Mouse (Mus musculus): ENCODE measurements around the gene Fgfr2. TPM values are rescaled to one million over a fixed set of nuclear protein-coding genes. Genes with fewer than 3 reads are reported as not detected.
A peak's percentile ranks its signal among the peaks of the same experiment; 100 is the strongest.

The Fgfr2 gene
- polyA plus RNA-seq, 1 experiment from 2014 or later: 92.5 TPM

GRCm38 (mm10) chr7:130335440-130336051 lies 2787.6 kb downstream of the Fgfr2 start:
- no peak for DNase-seq (ENCODE audit: low spot score)
- H3K27me3 ChIP-seq (ENCODE audit: insufficient read depth, poor library complexity, severe bottlenecking): no peaks in the 10 kb centered on the region
- no peaks in the 10 kb centered on the region for H3K9me3 ChIP-seq
- 50% methylated on average over 4 of the region's 4 CpGs for WGBS
- H3K4me3 ChIP-seq: no peak overlapping the region
- H3K27ac ChIP-seq: peak overlapping the region; percentile 41; the same call in 1 of the 2 replicates
- H3K4me1 ChIP-seq (replicated peaks): peaks cover 22% of the 10 kb centered on the region
- no peaks in the 10 kb centered on the region for H3K36me3 ChIP-seq

- no peak for DNase-seq (ENCODE audit: low spot score)
- H3K4me3 ChIP-seq: no peak overlapping the region
- peaks cover 26% of the 10 kb centered on the region for H3K4me1 ChIP-seq (replicated peaks)
- 91% methylated on average over 11 of the region's 11 CpGs for WGBS
- peaks cover 9% of the 10 kb centered on the region; the same call in 1 of the 2 replicates for H3K27me3 ChIP-seq (ENCODE audit: insufficient read depth, poor library complexity, severe bottlenecking)
- H3K27ac ChIP-seq: peak overlapping the region; percentile 54
- H3K36me3 ChIP-seq: no peaks in the 10 kb centered on the region
- no peaks in the 10 kb centered on the region for H3K9me3 ChIP-seq
Measured at GRCm38 (mm10) chr7:130332515-130333220, 2790.5 kb downstream of the Fgfr2 start.

- peak overlapping the region; percentile 77 for H3K27ac ChIP-seq
- H3K9me3 ChIP-seq: no peaks in the 10 kb centered on the region
- 12% methylated on average over 15 of the region's 15 CpGs for WGBS
- H3K4me1 ChIP-seq (replicated peaks): peaks cover 31% of the 10 kb centered on the region
- peak overlapping the region; percentile 10; the same call in 1 of the 2 replicates for H3K4me3 ChIP-seq
- peaks cover 30% of the 10 kb centered on the region for H3K27me3 ChIP-seq (ENCODE audit: insufficient read depth, poor library complexity, severe bottlenecking)
- H3K36me3 ChIP-seq: no peaks in the 10 kb centered on the region
- peak; percentile 24 for DNase-seq (ENCODE audit: low spot score)
Measured at GRCm38 (mm10) chr7:130327603-130328365, 2795.4 kb downstream of the Fgfr2 start.

GRCm38 (mm10) chr7:130325983-130326433 lies 2797.1 kb downstream of the Fgfr2 start:
- WGBS: 92% methylated on average over 15 of the region's 15 CpGs
- Histone ChIP-seq H3K9me3 (no peaks in the 10 kb centered on the region), H3K27ac (no peak overlapping the region), H3K27me3 (ENCODE audit: insufficient read depth, poor library complexity, severe bottlenecking) (peaks cover 30% of the 10 kb centered on the region), H3K4me3 (no peak overlapping the region), H3K4me1 (replicated peaks) (peaks cover 27% of the 10 kb centered on the region), H3K36me3 (no peaks in the 10 kb centered on the region)
- no peak for DNase-seq (ENCODE audit: low spot score)

GRCm38 (mm10) chr7:130324716-130325401 lies 2798.3 kb downstream of the Fgfr2 start:
- WGBS: 65% methylated on average over 14 of the region's 14 CpGs
- peaks cover 32% of the 10 kb centered on the region for H3K4me1 ChIP-seq (replicated peaks)
- H3K36me3 ChIP-seq: no peaks in the 10 kb centered on the region
- no peak overlapping the region for H3K27ac ChIP-seq
- no peak for DNase-seq (ENCODE audit: low spot score)
- H3K9me3 ChIP-seq: no peaks in the 10 kb centered on the region
- no peak overlapping the region for H3K4me3 ChIP-seq
- peaks cover 30% of the 10 kb centered on the region for H3K27me3 ChIP-seq (ENCODE audit: insufficient read depth, poor library complexity, severe bottlenecking)

GRCm38 (mm10) chr7:130323766-130324165 lies 2799.4 kb downstream of the Fgfr2 start:
- Histone ChIP-seq H3K27ac (no peak overlapping the region), H3K4me3 (no peak overlapping the region), H3K36me3 (no peaks in the 10 kb centered on the region), H3K27me3 (ENCODE audit: insufficient read depth, poor library complexity, severe bottlenecking) (peaks cover 30% of the 10 kb centered on the region), H3K4me1 (replicated peaks) (peaks cover 34% of the 10 kb centered on the region), H3K9me3 (no peaks in the 10 kb centered on the region)
- 86% methylated on average over 4 of the region's 4 CpGs for WGBS
- no peak for DNase-seq (ENCODE audit: low spot score)

- H3K4me1 ChIP-seq (replicated peaks): peaks cover 16% of the 10 kb centered on the region
- no peaks in the 10 kb centered on the region for H3K9me3 ChIP-seq
- 58% methylated on average over 8 of the region's 8 CpGs for WGBS
- no peaks in the 10 kb centered on the region for H3K27me3 ChIP-seq (ENCODE audit: insufficient read depth, poor library complexity, severe bottlenecking)
- no peaks in the 10 kb centered on the region for H3K36me3 ChIP-seq
- H3K4me3 ChIP-seq: no peak overlapping the region
- peak; percentile 50 for DNase-seq (ENCODE audit: low spot score)
- peak overlapping the region; percentile 78 for H3K27ac ChIP-seq
Measured at GRCm38 (mm10) chr7:130319799-130320556, 2803.2 kb downstream of the Fgfr2 start.

- peaks cover 21% of the 10 kb centered on the region for H3K4me1 ChIP-seq (replicated peaks)
- no peak for DNase-seq (ENCODE audit: low spot score)
- H3K9me3 ChIP-seq: no peaks in the 10 kb centered on the region
- H3K27ac ChIP-seq: no peak overlapping the region
- 89% methylated on average over 3 of the region's 3 CpGs for WGBS
- no peak overlapping the region for H3K4me3 ChIP-seq
- no peaks in the 10 kb centered on the region for H3K36me3 ChIP-seq
- H3K27me3 ChIP-seq (ENCODE audit: insufficient read depth, poor library complexity, severe bottlenecking): no peaks in the 10 kb centered on the region
Measured at GRCm38 (mm10) chr7:130316294-130316693, 2806.9 kb downstream of the Fgfr2 start.

GRCm38 (mm10) chr7:130315221-130315620 lies 2807.9 kb downstream of the Fgfr2 start:
- Histone ChIP-seq H3K9me3 (no peaks in the 10 kb centered on the region), H3K4me3 (no peak overlapping the region), H3K4me1 (replicated peaks) (peaks cover 19% of the 10 kb centered on the region), H3K36me3 (no peaks in the 10 kb centered on the region), H3K27ac (no peak overlapping the region), H3K27me3 (ENCODE audit: insufficient read depth, poor library complexity, severe bottlenecking) (no peaks in the 10 kb centered on the region)
- DNase-seq (ENCODE audit: low spot score): no peak
- WGBS: 78% methylated on average over 6 of the region's 6 CpGs

GRCm38 (mm10) chr7:130314658-130315057 lies 2808.5 kb downstream of the Fgfr2 start:
- DNase-seq (ENCODE audit: low spot score): no peak
- Histone ChIP-seq H3K4me3 (no peak overlapping the region), H3K4me1 (replicated peaks) (peaks cover 18% of the 10 kb centered on the region), H3K27ac (no peak overlapping the region), H3K27me3 (ENCODE audit: insufficient read depth, poor library complexity, severe bottlenecking) (no peaks in the 10 kb centered on the region), H3K9me3 (no peaks in the 10 kb centered on the region), H3K36me3 (no peaks in the 10 kb centered on the region)
- whole genome bisulfite sequencing: 94% methylated on average over 6 of the region's 6 CpGs

GRCm38 (mm10) chr7:130311362-130311761 lies 2811.8 kb downstream of the Fgfr2 start:
- no peak overlapping the region for H3K27ac ChIP-seq
- 95% methylated on average over 4 of the region's 4 CpGs for WGBS
- H3K9me3 ChIP-seq: no peaks in the 10 kb centered on the region
- DNase-seq (ENCODE audit: low spot score): no peak
- peaks cover 31% of the 10 kb centered on the region for H3K4me1 ChIP-seq (replicated peaks)
- H3K36me3 ChIP-seq: no peaks in the 10 kb centered on the region
- no peaks in the 10 kb centered on the region; the same call in 1 of the 2 replicates for H3K27me3 ChIP-seq (ENCODE audit: insufficient read depth, poor library complexity, severe bottlenecking)
- H3K4me3 ChIP-seq: no peak overlapping the region

GRCm38 (mm10) chr7:130309180-130309579 lies 2814.0 kb downstream of the Fgfr2 start:
- Histone ChIP-seq H3K4me3 (no peak overlapping the region), H3K27me3 (ENCODE audit: insufficient read depth, poor library complexity, severe bottlenecking) (no peaks in the 10 kb centered on the region; the same call in 1 of the 2 replicates), H3K36me3 (no peaks in the 10 kb centered on the region), H3K27ac (no peak overlapping the region), H3K4me1 (replicated peaks) (peaks cover 31% of the 10 kb centered on the region), H3K9me3 (no peaks in the 10 kb centered on the region)
- 88% methylated on average over 2 of the region's 2 CpGs for WGBS
- DNase-seq (ENCODE audit: low spot score): no peak

Data from hindbrain, embryonic 10.5 days (tissue).